Mouse (Mus musculus) MEL (cell line): ENCODE measurements around the gene Wdr60.

ENCODE experiments used
- CTCF ChIP-seq, 3 experiments: IDR thresholded peaks in 2 of 3; conservative IDR thresholded peaks in 1 of 3; 2 replicates each; pipeline ENCODE4 v1.5.1; 2011 to 2012; ENCODE audit warnings: low read length in 3 of 3, low read depth in 2 of 3, mild to moderate bottlenecking in 2 of 3, improper control_type of control experiment in 1 of 3, inconsistent platforms in 1 of 3, mixed read lengths in 1 of 3, moderate library complexity in 1 of 3; ENCODE audit not compliant: control insufficient read depth in 1 of 3, insufficient read depth in 1 of 3, poor library complexity in 1 of 3, severe bottlenecking in 1 of 3
- GATA1 ChIP-seq: IDR thresholded peaks from 2 replicates; pipeline ENCODE4 v1.6.1; 2011; ENCODE audit warnings: low read depth, low read length, improper control_type of control experiment
- MAFK ChIP-seq: IDR thresholded peaks from 2 replicates; pipeline ENCODE4 v1.6.1; 2011; ENCODE audit warnings: low read depth, mild to moderate bottlenecking, low read length, improper control_type of control experiment, borderline replicate concordance
- MEF2A ChIP-seq: IDR thresholded peaks from 2 replicates; pipeline ENCODE4 v1.6.1; 2014; ENCODE audit warnings: low read depth, mild to moderate bottlenecking, inconsistent platforms, low read length, improper control_type of control experiment; ENCODE audit not compliant: poor library complexity, insufficient replicate concordance, severe bottlenecking; ENCODE audit errors: extremely low read depth
- MXI1 ChIP-seq: IDR thresholded peaks from 2 replicates; pipeline ENCODE4 v1.6.1; 2011; ENCODE audit warnings: mild to moderate bottlenecking, low read depth, low read length, improper control_type of control experiment
- POLR2A ChIP-seq, 2 experiments: IDR thresholded peaks; 2 replicates each; pipeline ENCODE4 v1.6.1; 2011 to 2012; ENCODE audit warnings: low read length in 2 of 2, mild to moderate bottlenecking in 2 of 2, control low read depth in 1 of 2, improper control_type of control experiment in 1 of 2, low read depth in 1 of 2, moderate library complexity in 1 of 2; ENCODE audit not compliant: control insufficient read depth in 1 of 2, insufficient read depth in 1 of 2, poor library complexity in 1 of 2
- TAL1 ChIP-seq: IDR thresholded peaks from 2 replicates; pipeline ENCODE4 v1.6.1; 2012; ENCODE audit warnings: mild to moderate bottlenecking, inconsistent platforms, low read length, moderate library complexity, mixed read lengths

GRCm38 (mm10) chr12:116156792-116157532 lies 105.9 kb downstream of the Wdr60 start:
- TF ChIP-seq POLR2A (IDR thresholded peaks at IDR 0.05; ENCODE audit: control insufficient read depth in 1 of 2, insufficient read depth in 1 of 2, low read depth in 1 of 2, low read length in 2 of 2, poor library complexity in 1 of 2) (no peak), MXI1 (no peak), GATA1 (no peak), CTCF (IDR thresholded peaks at IDR 0.05 in 2 of 3, conservative IDR thresholded peaks at IDR 0.05 in 1 of 3; ENCODE audit: control insufficient read depth in 1 of 3, insufficient read depth in 1 of 3, low read depth in 2 of 3, low read length in 3 of 3, poor library complexity in 1 of 3, severe bottlenecking in 1 of 3) (no peak), MEF2A (no peak), TAL1 (no peak), MAFK (no peak)
